Mouse (Mus musculus): Measurements from ENCODE around the gene Zfp523. TPM values are rescaled to one million over a fixed set of nuclear protein-coding genes. Genes with fewer than 3 reads are reported as not detected.

Zfp523 gene
- polyA plus RNA-seq, 1 experiment from 2014 or later, result 5.9 TPM

- Histone ChIP-seq H3K9me3 (replicated peaks) (no peaks in the 10 kb centered on the region), H3K36me3 (peaks cover 20% of the 10 kb centered on the region), H3K9ac (peak overlapping the region; percentile 95), H3K27ac (peak overlapping the region; percentile 84), H3K27me3 (no peaks in the 10 kb centered on the region), H3K4me3 (replicated peaks) (peak overlapping the region; percentile 91; the same call in 1 of the 2 replicates), H3K4me1 (replicated peaks) (peaks cover 74% of the 10 kb centered on the region), H3K4me2 (peak overlapping the region; percentile 87)
- WGBS (ENCODE audit: insufficient replicate concordance), result 83% methylated on average over 5 of the region's 5 CpGs
- ATAC-seq (ENCODE audit: low read depth) (no peak), DNase-seq (no peak)
Observed at GRCm38 (mm10) chr17:28234641-28235040, 57.7 kb downstream of the Zfp523 start.

- Histone ChIP-seq H3K27ac (peak overlapping the region; percentile 84), H3K4me2 (peak overlapping the region; percentile 87), H3K27me3 (no peaks in the 10 kb centered on the region), H3K4me1 (replicated peaks) (peaks cover 88% of the 10 kb centered on the region), H3K9ac (peak overlapping the region; percentile 67), H3K36me3 (peaks cover 32% of the 10 kb centered on the region), H3K9me3 (replicated peaks) (no peaks in the 10 kb centered on the region), H3K4me3 (replicated peaks) (no peak overlapping the region; the same call in 1 of the 2 replicates)
- WGBS (ENCODE audit: insufficient replicate concordance), result 69% methylated on average over 7 of the region's 7 CpGs
- no peak for DNase-seq
- ATAC-seq (ENCODE audit: low read depth), result no peak
Observed at GRCm38 (mm10) chr17:28235982-28236635, 59.2 kb downstream of the Zfp523 start.

GRCm38 (mm10) chr17:28236636-28237015, 59.7 kb downstream of the Zfp523 start:
- Histone ChIP-seq H3K9me3 (replicated peaks) (no peaks in the 10 kb centered on the region), H3K4me3 (replicated peaks) (peak overlapping the region; percentile 36), H3K4me2 (peak overlapping the region; percentile 87), H3K27ac (peak overlapping the region; percentile 84), H3K4me1 (replicated peaks) (peaks cover 88% of the 10 kb centered on the region), H3K27me3 (no peaks in the 10 kb centered on the region), H3K9ac (peak overlapping the region; percentile 67), H3K36me3 (peaks cover 38% of the 10 kb centered on the region)
- DNase-seq, result peak; percentile 50
- WGBS (ENCODE audit: insufficient replicate concordance), result 58% methylated on average over 4 of the region's 4 CpGs
- ATAC-seq (ENCODE audit: low read depth), result peak; percentile 59

GRCm38 (mm10) chr17:28237362-28237761, 60.4 kb downstream of the Zfp523 start:
- peak overlapping the region; percentile 36 for H3K4me3 ChIP-seq (replicated peaks)
- H3K4me1 ChIP-seq (replicated peaks), result peaks cover 81% of the 10 kb centered on the region
- H3K9ac ChIP-seq, result peak overlapping the region; percentile 67
- DNase-seq, result no peak
- ATAC-seq (ENCODE audit: low read depth), result no peak
- peak overlapping the region; percentile 84 for H3K27ac ChIP-seq
- peak overlapping the region; percentile 87 for H3K4me2 ChIP-seq
- 70% methylated on average over 5 of the region's 5 CpGs for WGBS (ENCODE audit: insufficient replicate concordance)
- H3K36me3 ChIP-seq, result peaks cover 45% of the 10 kb centered on the region
- no peaks in the 10 kb centered on the region for H3K9me3 ChIP-seq (replicated peaks)
- no peaks in the 10 kb centered on the region for H3K27me3 ChIP-seq

GRCm38 (mm10) chr17:28237874-28238273, 60.9 kb downstream of the Zfp523 start:
- Histone ChIP-seq H3K4me2 (peak overlapping the region; percentile 87), H3K9me3 (replicated peaks) (no peaks in the 10 kb centered on the region), H3K4me3 (replicated peaks) (peak overlapping the region; percentile 36), H3K4me1 (replicated peaks) (peaks cover 81% of the 10 kb centered on the region), H3K27me3 (no peaks in the 10 kb centered on the region), H3K36me3 (peaks cover 50% of the 10 kb centered on the region), H3K27ac (peak overlapping the region; percentile 84), H3K9ac (peak overlapping the region; percentile 67)
- ATAC-seq (ENCODE audit: low read depth) (peak; percentile 85), DNase-seq (peak; percentile 77)
- 24% methylated on average over 6 of the region's 6 CpGs for WGBS (ENCODE audit: insufficient replicate concordance)

- 87% methylated on average over 5 of the region's 5 CpGs for WGBS (ENCODE audit: insufficient replicate concordance)
- no peak overlapping the region for H3K27ac ChIP-seq
- no peak overlapping the region for H3K4me3 ChIP-seq (replicated peaks)
- no peak overlapping the region for H3K9ac ChIP-seq
- ATAC-seq (ENCODE audit: low read depth) (no peak), DNase-seq (no peak)
- H3K4me2 ChIP-seq, result no peak overlapping the region
- H3K4me1 ChIP-seq (replicated peaks), result peaks cover 70% of the 10 kb centered on the region
- no peaks in the 10 kb centered on the region for H3K27me3 ChIP-seq
- H3K36me3 ChIP-seq, result peaks cover 67% of the 10 kb centered on the region
- no peaks in the 10 kb centered on the region for H3K9me3 ChIP-seq (replicated peaks)
Observed at GRCm38 (mm10) chr17:28240846-28241245, 63.9 kb downstream of the Zfp523 start.

- no peaks in the 10 kb centered on the region for H3K9me3 ChIP-seq (replicated peaks)
- DNase-seq (no peak), ATAC-seq (ENCODE audit: low read depth) (no peak)
- no peak overlapping the region for H3K9ac ChIP-seq
- peaks cover 70% of the 10 kb centered on the region for H3K4me1 ChIP-seq (replicated peaks)
- peaks cover 64% of the 10 kb centered on the region for H3K36me3 ChIP-seq
- no peak overlapping the region for H3K4me3 ChIP-seq (replicated peaks)
- H3K27me3 ChIP-seq, result no peaks in the 10 kb centered on the region
- no peak overlapping the region for H3K27ac ChIP-seq
- 94% methylated on average over 6 of the region's 6 CpGs for WGBS (ENCODE audit: insufficient replicate concordance)
- H3K4me2 ChIP-seq, result no peak overlapping the region
Observed at GRCm38 (mm10) chr17:28242296-28242695, 65.4 kb downstream of the Zfp523 start.

GRCm38 (mm10) chr17:28244214-28244613, 67.3 kb downstream of the Zfp523 start:
- Histone ChIP-seq H3K4me2 (no peak overlapping the region), H3K4me1 (replicated peaks) (peaks cover 67% of the 10 kb centered on the region), H3K9ac (no peak overlapping the region), H3K9me3 (replicated peaks) (no peaks in the 10 kb centered on the region), H3K27ac (no peak overlapping the region), H3K36me3 (peaks cover 56% of the 10 kb centered on the region), H3K27me3 (no peaks in the 10 kb centered on the region), H3K4me3 (replicated peaks) (no peak overlapping the region)
- DNase-seq (no peak), ATAC-seq (ENCODE audit: low read depth) (no peak)
- 80% methylated on average over 6 of the region's 6 CpGs for WGBS (ENCODE audit: insufficient replicate concordance)

- no peaks in the 10 kb centered on the region for H3K27me3 ChIP-seq
- H3K4me1 ChIP-seq (replicated peaks), result peaks cover 65% of the 10 kb centered on the region
- WGBS (ENCODE audit: insufficient replicate concordance), result 59% methylated on average over 6 of the region's 6 CpGs
- H3K4me3 ChIP-seq (replicated peaks), result no peak overlapping the region
- H3K9ac ChIP-seq, result no peak overlapping the region
- no peak overlapping the region for H3K27ac ChIP-seq
- no peak overlapping the region for H3K4me2 ChIP-seq
- H3K36me3 ChIP-seq, result peaks cover 51% of the 10 kb centered on the region
- H3K9me3 ChIP-seq (replicated peaks), result no peaks in the 10 kb centered on the region
- DNase-seq, result no peak
- no peak for ATAC-seq (ENCODE audit: low read depth)
Observed at GRCm38 (mm10) chr17:28244714-28245113, 67.8 kb downstream of the Zfp523 start.

GRCm38 (mm10) chr17:28246640-28247039, 69.7 kb downstream of the Zfp523 start:
- H3K9ac ChIP-seq, result no peak overlapping the region
- peaks cover 40% of the 10 kb centered on the region for H3K36me3 ChIP-seq
- 0 out of 2 replicates have a peak overlapping the region, but pooled peaks have one; percentile 1 for H3K4me2 ChIP-seq
- ATAC-seq (ENCODE audit: low read depth) (no peak), DNase-seq (no peak)
- 43% methylated on average over 11 of the region's 11 CpGs for WGBS (ENCODE audit: insufficient replicate concordance)
- no peaks in the 10 kb centered on the region for H3K27me3 ChIP-seq
- no peaks in the 10 kb centered on the region for H3K9me3 ChIP-seq (replicated peaks)
- H3K4me3 ChIP-seq (replicated peaks), result no peak overlapping the region
- 0 out of 2 replicates have a peak overlapping the region, but pooled peaks have one; percentile 39 for H3K27ac ChIP-seq
- peaks cover 56% of the 10 kb centered on the region for H3K4me1 ChIP-seq (replicated peaks)

GRCm38 (mm10) chr17:28247613-28248012, 70.7 kb downstream of the Zfp523 start:
- ATAC-seq (ENCODE audit: low read depth), result peak; percentile 39; the same call in 1 of the 2 replicates
- 25% methylated on average over 6 of the region's 6 CpGs for WGBS (ENCODE audit: insufficient replicate concordance)
- Histone ChIP-seq H3K4me2 (0 out of 2 replicates have a peak overlapping the region, but pooled peaks have one; percentile 1), H3K27ac (peak overlapping the region; percentile 39), H3K36me3 (peaks cover 39% of the 10 kb centered on the region), H3K9me3 (replicated peaks) (no peaks in the 10 kb centered on the region), H3K9ac (no peak overlapping the region), H3K27me3 (no peaks in the 10 kb centered on the region), H3K4me1 (replicated peaks) (peaks cover 65% of the 10 kb centered on the region), H3K4me3 (replicated peaks) (no peak overlapping the region)
- no peak for DNase-seq

GRCm38 (mm10) chr17:28249062-28249461, 72.1 kb downstream of the Zfp523 start:
- Histone ChIP-seq H3K27me3 (no peaks in the 10 kb centered on the region), H3K9ac (no peak overlapping the region), H3K4me1 (replicated peaks) (peaks cover 69% of the 10 kb centered on the region), H3K4me3 (replicated peaks) (no peak overlapping the region), H3K27ac (peak overlapping the region; percentile 13; the same call in 1 of the 2 replicates), H3K36me3 (peaks cover 28% of the 10 kb centered on the region), H3K9me3 (replicated peaks) (no peaks in the 10 kb centered on the region), H3K4me2 (no peak overlapping the region)
- no peak for ATAC-seq (ENCODE audit: low read depth)
- 40% methylated on average over 12 of the region's 12 CpGs for WGBS (ENCODE audit: insufficient replicate concordance)
- no peak for DNase-seq

Measured in liver, embryonic 13.5 days (tissue).